Mouse (Mus musculus) gonadal fat pad, adult 2 months (tissue): Measurements from ENCODE around the gene Slc19a2. TPM values are rescaled to one million over a fixed set of nuclear protein-coding genes. Genes with fewer than 3 reads are reported as not detected.

ENCODE experiments used
- DNase-seq: peaks from one replicate; pipeline ENCODE4 v3.0.0-alpha.2; 2012; ENCODE audit warnings: low read depth
- polyA plus RNA-seq: library from polyadenylated mRNA; depleted of rRNA; stranded (reverse); fragments of >200 nt; gene quantifications from 2 replicates; pipeline ENCODE4 v1.2.3, GENCODE M21; 2012

Slc19a2 gene
- polyA plus RNA-seq, 1 experiment: 17.7 TPM

- DNase-seq: no peak
These were observed 3.7 kb downstream of the Slc19a2 start for GRCm38 (mm10) chr1:164252551-164252950.

GRCm38 (mm10) chr1:164254836-164255235, 6.0 kb downstream of the Slc19a2 start:
- no peak for DNase-seq

GRCm38 (mm10) chr1:164260171-164261028, 11.6 kb downstream of the Slc19a2 start:
- DNase-seq: no peak

GRCm38 (mm10) chr1:164261553-164261952, 12.7 kb downstream of the Slc19a2 start:
- peak; percentile 97 for DNase-seq

GRCm38 (mm10) chr1:164270941-164271340, 22.1 kb downstream of the Slc19a2 start:
- DNase-seq: no peak

- DNase-seq: no peak
These were observed 24.8 kb downstream of the Slc19a2 start for GRCm38 (mm10) chr1:164273659-164274058.

GRCm38 (mm10) chr1:164275455-164275954, 26.7 kb downstream of the Slc19a2 start, which contains the start of gene Ccdc181:
Gene Ccdc181 (plus strand): TSS chr1:164275585.
- DNase-seq: no peak

GRCm38 (mm10) chr1:164276552-164276951, 27.7 kb downstream of the Slc19a2 start:
- no peak for DNase-seq

GRCm38 (mm10) chr1:164279332-164279731, 30.5 kb downstream of the Slc19a2 start:
- DNase-seq: no peak

GRCm38 (mm10) chr1:164284007-164284406, 35.2 kb downstream of the Slc19a2 start:
- no peak for DNase-seq

GRCm38 (mm10) chr1:164287406-164287805, 38.6 kb downstream of the Slc19a2 start:
- DNase-seq: no peak

GRCm38 (mm10) chr1:164292040-164292439, 43.2 kb downstream of the Slc19a2 start:
- no peak for DNase-seq

GRCm38 (mm10) chr1:164294071-164294470, 45.2 kb downstream of the Slc19a2 start:
- DNase-seq: no peak

GRCm38 (mm10) chr1:164296473-164296872, 47.6 kb downstream of the Slc19a2 start:
- no peak for DNase-seq

GRCm38 (mm10) chr1:164301949-164302348, 53.1 kb downstream of the Slc19a2 start:
- DNase-seq: no peak

GRCm38 (mm10) chr1:164303821-164304220, 55.0 kb downstream of the Slc19a2 start, which contains the start of gene Nme7:
Gene Nme7 (plus strand): TSS chr1:164304121.
- DNase-seq: no peak

GRCm38 (mm10) chr1:164307124-164307751, 58.4 kb downstream of the Slc19a2 start, which contains the start of gene Blzf1:
Gene Blzf1 (minus strand): TSS chr1:164307489.
- peak; percentile 85 for DNase-seq

- DNase-seq: no peak
These were observed 59.1 kb downstream of the Slc19a2 start for GRCm38 (mm10) chr1:164307922-164308321.

GRCm38 (mm10) chr1:164314085-164314484, 65.2 kb downstream of the Slc19a2 start:
- DNase-seq: no peak
